Mouse (Mus musculus) forebrain, embryonic 16.5 days (tissue): ENCODE measurements at regions not wholly inside any gene's neighbourhood (a gene's known extent, or its start where the extent isn't known, plus 50 kb on each side); places are given as distances from the start of the nearest gene placed in this dataset.
A peak's percentile ranks its signal among the peaks of the same experiment; 100 is the strongest.

Source experiments
- ATAC-seq: fragments of 200-750 bp; cut with Nextera tagmentation; 2 replicates; pipeline ENCODE4 v1.8.0; 2017; ENCODE audit warnings: mild to moderate bottlenecking, moderate library complexity
- H3K27ac ChIP-seq: fragments of 300-500 bp; sonication (generic); 2 replicates; pipeline ENCODE4 v1.5.1; 2014; ENCODE audit warnings: low read length, control low read depth
- H3K27me3 ChIP-seq: fragments of 300-500 bp; sonication (generic); replicated peaks from 2 replicates; pipeline ENCODE4 v1.6.1; 2014; ENCODE audit warnings: low read length; ENCODE audit not compliant: control insufficient read depth, insufficient read depth
- H3K36me3 ChIP-seq: fragments of 300-500 bp; sonication (generic); 2 replicates; pipeline ENCODE4 v1.6.1; 2014; ENCODE audit not compliant: control insufficient read depth, insufficient read depth
- H3K4me1 ChIP-seq: fragments of 300-500 bp; sonication (generic); replicated peaks from 2 replicates; pipeline ENCODE4 v1.6.1; 2014; ENCODE audit warnings: low read length; ENCODE audit not compliant: control insufficient read depth, insufficient read depth
- H3K4me2 ChIP-seq: fragments of 300-500 bp; sonication (generic); 2 replicates; pipeline ENCODE4 v1.6.1; 2014; ENCODE audit warnings: mild to moderate bottlenecking, low read length, control low read depth
- H3K4me3 ChIP-seq: fragments of 300-500 bp; sonication (generic); replicated peaks from 2 replicates; pipeline ENCODE4 v1.5.1; 2014; ENCODE audit warnings: mild to moderate bottlenecking, low read length, control low read depth
- H3K9ac ChIP-seq: fragments of 300-500 bp; sonication (generic); replicated peaks from 2 replicates; pipeline ENCODE4 v1.6.1; 2014; ENCODE audit warnings: low read depth, low read length, control low read depth
- H3K9me3 ChIP-seq: fragments of 300-500 bp; sonication (generic); 2 replicates; pipeline ENCODE4 v1.6.1; 2016; ENCODE audit warnings: low read length; ENCODE audit not compliant: control insufficient read depth
- WGBS: fragments of 180-500 bp; shearing (Covaris S2); extraction: QIAGEN DNeasy Blood & Tissue Kit; methylation state at CpG from one replicate; pipeline ENCODE4 v1.1.7; 2014; 5-methylcytosine and 5-hydroxymethylcytosine counted together

GRCm38 (mm10) chr5:73782214-73783091 is 131.3 kb downstream of the Spata18 start:
- H3K36me3 ChIP-seq, result no peaks in the 10 kb centered on the region
- no peak for ATAC-seq
- H3K9me3 ChIP-seq, result no peaks in the 10 kb centered on the region
- no peaks in the 10 kb centered on the region for H3K27me3 ChIP-seq
- no peak overlapping the region for H3K27ac ChIP-seq
- no peak overlapping the region for H3K4me3 ChIP-seq
- H3K9ac ChIP-seq, result no peak overlapping the region
- no peaks in the 10 kb centered on the region for H3K4me1 ChIP-seq
- 74% methylated on average over 15 of the region's 15 CpGs for WGBS
- no peak overlapping the region for H3K4me2 ChIP-seq

GRCm38 (mm10) chr5:73787275-73787674 is 136.1 kb downstream of the Spata18 start:
- H3K4me1 ChIP-seq, result no peaks in the 10 kb centered on the region
- no peaks in the 10 kb centered on the region for H3K9me3 ChIP-seq
- WGBS, result 67% methylated on average over 5 of the region's 5 CpGs
- no peak overlapping the region for H3K27ac ChIP-seq
- no peak overlapping the region for H3K4me3 ChIP-seq
- no peak for ATAC-seq
- H3K9ac ChIP-seq, result no peak overlapping the region
- H3K36me3 ChIP-seq, result no peaks in the 10 kb centered on the region
- H3K27me3 ChIP-seq, result no peaks in the 10 kb centered on the region
- no peak overlapping the region for H3K4me2 ChIP-seq

GRCm38 (mm10) chr5:73792216-73792615 is 141.0 kb downstream of the Spata18 start:
- no peaks in the 10 kb centered on the region for H3K9me3 ChIP-seq
- H3K9ac ChIP-seq, result no peak overlapping the region
- peaks cover 6% of the 10 kb centered on the region; the same call in 1 of the 2 replicates for H3K4me1 ChIP-seq
- no peak overlapping the region for H3K27ac ChIP-seq
- H3K27me3 ChIP-seq, result no peaks in the 10 kb centered on the region
- no peak overlapping the region for H3K4me2 ChIP-seq
- 77% methylated on average over 3 of the region's 3 CpGs for WGBS
- no peak overlapping the region for H3K4me3 ChIP-seq
- no peaks in the 10 kb centered on the region for H3K36me3 ChIP-seq
- ATAC-seq, result no peak

- Histone ChIP-seq H3K27me3 (no peaks in the 10 kb centered on the region), H3K9ac (no peak overlapping the region), H3K4me3 (no peak overlapping the region), H3K27ac (peak overlapping the region; percentile 28), H3K4me2 (no peak overlapping the region), H3K4me1 (peaks cover 6% of the 10 kb centered on the region; the same call in 1 of the 2 replicates), H3K9me3 (no peaks in the 10 kb centered on the region), H3K36me3 (no peaks in the 10 kb centered on the region)
- ATAC-seq, result peak; percentile 40; the same call in 1 of the 2 replicates
- WGBS, result 45% methylated on average over 2 of the region's 2 CpGs
Observed at GRCm38 (mm10) chr5:73796201-73796600, 145.0 kb downstream of the Spata18 start.

- Histone ChIP-seq H3K4me1 (peaks cover 6% of the 10 kb centered on the region; the same call in 1 of the 2 replicates), H3K27ac (no peak overlapping the region), H3K36me3 (no peaks in the 10 kb centered on the region), H3K4me2 (no peak overlapping the region), H3K27me3 (no peaks in the 10 kb centered on the region), H3K9ac (no peak overlapping the region), H3K4me3 (no peak overlapping the region), H3K9me3 (no peaks in the 10 kb centered on the region)
- ATAC-seq, result no peak
- WGBS, result 73% methylated on average over 3 of the region's 3 CpGs
Observed at GRCm38 (mm10) chr5:73797980-73798379, 146.8 kb downstream of the Spata18 start.

- H3K27ac ChIP-seq, result no peak overlapping the region
- WGBS, result 91% methylated on average over 1 of the region's 1 CpGs
- no peak for ATAC-seq
Observed at GRCm38 (mm10) chr5:73803431-73803830, 152.3 kb downstream of the Spata18 start.

GRCm38 (mm10) chr5:73804556-73805230 is 153.5 kb downstream of the Spata18 start:
- H3K9ac ChIP-seq, result no peak overlapping the region
- no peaks in the 10 kb centered on the region for H3K9me3 ChIP-seq
- no peak overlapping the region for H3K4me2 ChIP-seq
- no peak for ATAC-seq
- H3K4me1 ChIP-seq, result no peaks in the 10 kb centered on the region
- H3K4me3 ChIP-seq, result no peak overlapping the region
- no peaks in the 10 kb centered on the region for H3K36me3 ChIP-seq
- no peaks in the 10 kb centered on the region for H3K27me3 ChIP-seq
- no peak overlapping the region for H3K27ac ChIP-seq
- 73% methylated on average over 4 of the region's 4 CpGs for WGBS

More at GRCm38 (mm10) chr5:73803431-73803830, 152.3 kb downstream of the Spata18 start:
- no peaks in the 10 kb centered on the region for H3K27me3 ChIP-seq
- H3K4me3 ChIP-seq, result no peak overlapping the region
- no peak overlapping the region for H3K4me2 ChIP-seq
- H3K36me3 ChIP-seq, result no peaks in the 10 kb centered on the region
- H3K9ac ChIP-seq, result no peak overlapping the region
- no peaks in the 10 kb centered on the region for H3K9me3 ChIP-seq
- H3K4me1 ChIP-seq, result no peaks in the 10 kb centered on the region

GRCm38 (mm10) chr5:73810660-73811059 is 159.5 kb downstream of the Spata18 start:
- WGBS, result 90% methylated on average over 3 of the region's 3 CpGs
- H3K36me3 ChIP-seq, result no peaks in the 10 kb centered on the region
- no peak overlapping the region for H3K27ac ChIP-seq
- no peaks in the 10 kb centered on the region for H3K27me3 ChIP-seq
- no peaks in the 10 kb centered on the region for H3K4me1 ChIP-seq
- no peak for ATAC-seq
- no peak overlapping the region for H3K9ac ChIP-seq
- no peak overlapping the region for H3K4me2 ChIP-seq
- H3K4me3 ChIP-seq, result no peak overlapping the region
- H3K9me3 ChIP-seq, result 0 out of 2 replicates have a peak, but pooled peaks cover 2% of the 10 kb centered on the region

- H3K4me3 ChIP-seq, result no peak overlapping the region
- no peaks in the 10 kb centered on the region for H3K4me1 ChIP-seq
- no peak overlapping the region for H3K27ac ChIP-seq
- H3K9me3 ChIP-seq, result 0 out of 2 replicates have a peak, but pooled peaks cover 3% of the 10 kb centered on the region
- H3K9ac ChIP-seq, result no peak overlapping the region
- H3K27me3 ChIP-seq, result no peaks in the 10 kb centered on the region
- 92% methylated on average over 3 of the region's 3 CpGs for WGBS
- no peak overlapping the region for H3K4me2 ChIP-seq
- no peaks in the 10 kb centered on the region for H3K36me3 ChIP-seq
- no peak for ATAC-seq
Observed at GRCm38 (mm10) chr5:73811094-73811521, 159.9 kb downstream of the Spata18 start.
